Mouse (Mus musculus): Measurements from ENCODE around the gene Mageb3.
"Not testable (repeated sequence)": the region's sequence is repeated elsewhere in the genome, so short reads cannot be mapped to it uniquely, and the experiment has no call there.

The Mageb3 gene

GRCm38 (mm10) chr2:121955765-121956223, at the start of gene Mageb3, which contains the start of gene Ctdspl2:
Mageb3 (minus strand) TSS chr2:121956092.
Ctdspl2 (plus strand) TSS chr2:121956001.
- peak; percentile 69 for DNase-seq (ENCODE audit: low read depth)

- DNase-seq (ENCODE audit: low read depth): peak; percentile 5
Observed at GRCm38 (mm10) chr2:121995738-121996137, 39.8 kb upstream of the Mageb3 start.

- no peak for DNase-seq (ENCODE audit: low read depth)
Observed at GRCm38 (mm10) chr2:121957216-121957792, 1.4 kb upstream of the Mageb3 start.

DNA sequence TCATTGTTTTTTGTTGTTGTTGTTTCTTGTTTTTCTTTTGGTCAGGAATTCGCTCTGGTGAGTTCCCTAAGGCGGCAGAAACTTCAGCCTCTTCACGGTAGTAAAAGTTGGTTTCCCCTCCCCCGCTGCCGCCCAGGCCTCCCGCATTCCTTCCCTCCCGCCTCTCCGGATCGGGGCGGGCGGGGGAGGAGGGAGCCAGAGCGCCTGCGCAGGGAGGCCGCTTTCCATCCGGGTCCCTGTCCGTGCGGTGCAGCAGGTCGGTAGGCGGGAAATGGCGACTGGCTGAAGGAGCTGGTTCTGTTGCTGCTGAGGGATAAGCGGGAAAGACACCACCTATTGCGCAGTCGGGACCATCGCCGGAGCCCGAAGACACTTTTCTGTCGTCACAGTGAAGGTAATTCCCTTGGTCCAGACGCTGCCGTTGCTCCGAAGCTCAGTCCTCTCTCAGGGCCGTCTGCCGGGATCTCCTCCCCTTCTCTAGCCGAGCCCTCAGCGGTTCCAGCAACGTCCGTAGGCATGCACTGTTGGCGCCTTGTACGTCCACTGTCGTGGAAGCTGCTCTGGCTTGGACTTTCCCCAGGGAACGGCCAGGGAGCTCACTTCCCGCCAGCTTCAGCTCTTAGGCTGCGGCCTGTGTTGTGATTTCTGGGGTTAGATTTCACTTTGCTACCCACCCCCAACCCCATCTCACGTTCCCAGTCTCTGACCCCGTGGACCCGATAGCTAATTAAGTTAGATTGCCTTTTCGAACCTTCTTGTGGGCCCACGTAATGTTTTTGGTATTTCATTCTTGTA, 529 bp upstream of the Mageb3 start:
- DNase-seq (ENCODE audit: low read depth): peak; percentile 75

DNA sequence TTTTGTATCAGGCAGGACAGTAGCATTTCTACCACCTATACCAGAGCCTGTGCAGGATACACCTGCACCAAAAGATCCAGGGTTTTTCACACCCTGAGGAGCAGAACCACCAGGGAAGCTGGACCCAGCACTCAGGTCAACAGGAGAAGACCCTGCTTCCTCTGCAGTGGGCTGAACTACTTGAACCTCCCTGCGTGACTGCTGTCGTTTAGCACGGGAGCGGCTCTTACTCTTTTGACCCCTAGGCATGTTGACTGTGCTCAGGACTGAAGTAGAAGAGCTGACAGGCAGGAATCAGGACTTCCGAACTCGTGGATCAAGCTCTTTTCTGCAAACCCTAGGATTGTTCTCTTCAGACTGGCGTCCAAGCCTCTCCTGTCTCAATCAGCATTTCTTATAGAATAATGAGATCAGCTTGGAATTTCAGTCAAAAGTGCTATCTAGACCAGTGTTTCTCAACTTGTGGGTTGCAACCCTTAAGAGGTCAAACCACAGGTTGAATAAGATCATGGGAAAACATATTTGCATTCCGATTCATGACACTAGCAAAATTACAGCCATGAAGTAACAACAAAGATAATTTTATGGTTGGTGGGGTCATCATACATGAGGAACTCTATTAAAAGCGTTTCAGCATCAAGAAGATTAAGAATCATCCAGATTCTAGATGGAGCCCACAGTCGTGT, 778 bp downstream of the Mageb3 start:
- no peak for DNase-seq (ENCODE audit: low read depth)

GRCm38 (mm10) chr2:121943364-121943763, 12.5 kb downstream of the Mageb3 start:
- no peak for DNase-seq (ENCODE audit: low read depth)

DNA sequence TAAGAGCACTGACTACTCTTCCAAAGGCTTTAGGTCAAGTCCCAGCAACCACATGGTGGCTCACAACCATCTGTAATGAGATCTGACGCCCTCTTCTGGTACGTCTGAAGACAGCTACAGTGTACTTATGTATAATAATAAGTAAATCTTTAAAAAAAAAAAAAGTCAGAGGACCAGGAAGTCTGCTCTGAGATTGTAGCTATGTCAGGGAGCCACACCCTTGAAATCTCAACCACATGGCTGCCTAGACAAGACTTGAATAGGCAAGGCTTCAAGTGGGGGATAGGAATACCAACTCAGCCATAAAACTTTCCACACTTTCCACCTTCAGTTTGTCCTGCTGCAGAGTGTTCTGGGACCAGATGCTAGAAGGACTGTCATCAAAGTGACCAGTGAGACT, 18.3 kb downstream of the Mageb3 start:
- not testable (repeated sequence) for DNase-seq (ENCODE audit: low read depth)

- peak; percentile 59 for DNase-seq (ENCODE audit: low read depth)
Observed at GRCm38 (mm10) chr2:121916047-121916970, 39.6 kb downstream of the Mageb3 start.

DNA sequence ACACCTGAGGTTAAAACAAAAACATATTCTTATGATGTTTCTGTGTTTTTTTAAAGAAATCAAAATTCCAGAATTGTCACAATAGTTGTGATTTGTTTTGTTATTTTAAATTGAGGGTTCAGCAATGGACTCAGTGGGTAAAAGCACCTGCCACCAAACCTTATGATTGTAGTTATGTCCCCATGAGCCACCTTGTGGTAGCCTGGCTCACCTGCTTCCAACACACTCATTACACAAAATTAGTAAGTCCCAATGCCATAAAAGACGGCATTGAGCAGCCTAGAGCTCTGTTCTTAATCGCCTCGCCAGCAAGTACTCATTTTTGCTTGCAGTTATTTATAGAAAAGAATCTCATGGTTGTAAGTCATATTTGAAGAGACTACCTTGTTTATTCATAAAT, 45.9 kb downstream of the Mageb3 start:
- DNase-seq (ENCODE audit: low read depth): no peak

All from fibroblast of lung, adult 2 months (primary cell).